Mouse (Mus musculus): ENCODE results near the gene Gm11627. TPM values are rescaled to one million over a fixed set of nuclear protein-coding genes. Genes with fewer than 3 reads are reported as not detected.
"Not testable (repeated sequence)": the region's sequence is repeated elsewhere in the genome, so short reads cannot be mapped to it uniquely, and the experiment has no call there.

The Gm11627 gene
- polyA plus RNA-seq, 1 experiment = 0.59 TPM

DNA sequence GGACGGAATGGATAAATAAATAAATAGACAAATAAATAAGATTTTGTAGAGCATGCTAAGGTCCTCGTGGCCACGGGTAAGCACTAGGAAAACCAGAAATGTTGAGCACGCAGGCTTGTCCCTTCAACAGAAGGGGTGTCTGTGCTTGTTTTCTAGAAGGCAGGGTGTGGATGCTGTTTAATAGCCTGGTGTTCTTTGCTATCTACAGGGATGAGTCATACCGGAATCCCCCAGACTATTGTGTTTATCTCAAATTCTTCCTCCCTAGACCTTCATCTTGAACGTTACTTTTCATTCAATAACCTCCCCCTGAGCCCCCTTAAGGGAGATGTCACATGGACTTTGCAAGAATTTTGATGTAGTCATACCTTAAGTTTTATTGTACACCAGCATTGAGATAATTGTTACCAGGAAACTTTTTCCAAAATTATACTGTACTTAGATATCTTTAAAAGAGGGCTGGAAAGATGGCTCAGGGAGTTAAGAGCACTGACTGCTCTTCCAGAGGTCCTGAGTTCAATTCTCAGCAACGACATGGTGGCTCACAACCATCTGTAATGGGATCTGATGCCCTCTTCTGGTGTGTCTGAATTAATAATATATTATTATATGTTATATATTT lies 10.4 kb downstream of the Gm11627 start:
- no peaks in the 10 kb centered on the region for H3K27me3 ChIP-seq (replicated peaks; ENCODE audit: control insufficient read depth, insufficient read depth, low read length)
- no peak for TF ChIP-seq POLR2A (IDR thresholded peaks at IDR 0.05; ENCODE audit: low read depth, low read length)
- no peak for TF ChIP-seq CTCF (conservative IDR thresholded peaks at IDR 0.05; ENCODE audit: insufficient read depth, insufficient read length, low read depth, low read length)
- 74% methylated on average over 7 of the region's 7 CpGs for WGBS

DNA sequence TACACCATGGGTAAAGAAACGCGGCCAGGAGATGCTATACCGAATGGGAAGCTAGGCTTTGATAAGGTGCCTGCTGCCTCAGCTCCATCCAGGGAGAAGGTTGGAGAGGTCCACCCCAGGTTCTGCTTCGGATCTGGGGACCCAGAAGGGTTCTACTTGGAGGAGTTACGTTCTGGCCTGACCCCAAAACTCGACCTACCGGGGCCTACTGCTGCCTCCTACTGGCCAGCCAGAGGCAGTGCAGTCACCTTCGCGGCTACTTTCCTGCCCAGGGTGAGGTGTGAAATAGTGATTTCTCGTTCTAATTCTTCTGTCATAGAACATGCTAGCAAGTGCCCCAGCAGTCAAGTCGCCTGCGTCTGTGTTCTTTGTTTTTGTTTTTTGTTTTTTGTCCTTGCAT lies 11.1 kb downstream of the Gm11627 start:
- Histone ChIP-seq H3K4me1 (ENCODE audit: control insufficient read depth, insufficient read depth, low read length) (no peaks in the 10 kb centered on the region), H3K27ac (ENCODE audit: insufficient read depth, low read depth, low read length) (no peak overlapping the region), H3K4me3 (ENCODE audit: insufficient read depth, low read depth, low read length) (no peak overlapping the region), H3K36me3 (ENCODE audit: control insufficient read depth, insufficient read depth, low read length) (no peaks in the 10 kb centered on the region), H3K27me3 (replicated peaks; ENCODE audit: control insufficient read depth, insufficient read depth, low read length) (no peaks in the 10 kb centered on the region)
- TF ChIP-seq POLR2A (IDR thresholded peaks at IDR 0.05; ENCODE audit: low read depth, low read length) (no peak), CTCF (conservative IDR thresholded peaks at IDR 0.05; ENCODE audit: insufficient read depth, insufficient read length, low read depth, low read length) (peak; percentile 54)
- 79% methylated on average over 12 of the region's 12 CpGs for WGBS
- no peak for DNase-seq

More for the DNA sequence above, 10.4 kb downstream of the Gm11627 start:
- Histone ChIP-seq H3K27ac (ENCODE audit: insufficient read depth, low read depth, low read length) (no peak overlapping the region), H3K4me1 (ENCODE audit: control insufficient read depth, insufficient read depth, low read length) (no peaks in the 10 kb centered on the region; the same call in 1 of the 2 replicates), H3K4me3 (ENCODE audit: insufficient read depth, low read depth, low read length) (no peak overlapping the region), H3K36me3 (ENCODE audit: control insufficient read depth, insufficient read depth, low read length) (no peaks in the 10 kb centered on the region)
- no peak for DNase-seq

DNA sequence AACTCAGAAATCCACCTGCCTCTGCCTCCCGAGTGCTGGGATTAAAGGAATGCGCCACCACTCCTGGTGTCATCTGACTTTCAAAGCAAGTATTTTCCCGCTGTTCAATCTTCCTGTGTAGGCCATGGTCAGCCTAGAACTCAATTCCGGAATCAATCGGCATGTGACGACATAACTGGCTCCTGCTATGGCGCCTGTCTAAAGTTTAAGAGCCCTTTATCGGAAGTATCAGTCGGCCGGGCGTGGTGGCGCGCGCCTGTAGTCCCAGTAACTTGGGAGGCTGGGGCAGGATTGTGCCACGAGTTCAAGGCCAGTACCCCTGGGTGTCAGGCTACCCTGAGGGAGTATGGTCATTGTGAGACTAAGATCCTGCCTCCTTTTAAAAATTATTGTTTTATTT lies 11.5 kb downstream of the Gm11627 start:
- Histone ChIP-seq H3K4me1 (ENCODE audit: control insufficient read depth, insufficient read depth, low read length) (no peaks in the 10 kb centered on the region), H3K27me3 (replicated peaks; ENCODE audit: control insufficient read depth, insufficient read depth, low read length) (no peaks in the 10 kb centered on the region), H3K4me3 (ENCODE audit: insufficient read depth, low read depth, low read length) (no peak overlapping the region), H3K27ac (ENCODE audit: insufficient read depth, low read depth, low read length) (no peak overlapping the region), H3K36me3 (ENCODE audit: control insufficient read depth, insufficient read depth, low read length) (no peaks in the 10 kb centered on the region)
- DNase-seq = no peak
- no peak for TF ChIP-seq POLR2A (IDR thresholded peaks at IDR 0.05; ENCODE audit: low read depth, low read length)
- no peak for TF ChIP-seq CTCF (conservative IDR thresholded peaks at IDR 0.05; ENCODE audit: insufficient read depth, insufficient read length, low read depth, low read length)
- WGBS = 95% methylated on average over 15 of the region's 15 CpGs

DNA sequence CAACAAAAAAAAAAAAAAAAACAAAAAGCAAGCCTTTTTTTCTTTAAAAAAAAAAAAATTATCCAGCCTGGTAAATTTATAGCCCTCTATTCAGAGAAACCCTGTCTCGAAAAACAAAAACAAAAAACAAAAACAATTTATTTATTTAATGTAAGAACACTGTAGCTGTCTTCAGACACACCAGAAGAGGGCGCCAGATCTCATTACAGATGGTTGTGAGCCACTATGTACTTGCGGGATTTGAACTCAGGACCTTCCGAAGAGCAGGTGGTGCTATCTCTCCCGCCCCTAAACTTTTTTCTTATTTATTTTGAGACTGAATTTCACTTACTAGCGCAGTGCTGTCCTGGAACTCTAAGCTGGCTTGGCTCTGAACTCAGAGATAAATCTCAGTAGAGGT lies 12.1 kb downstream of the Gm11627 start:
- Histone ChIP-seq H3K27me3 (replicated peaks; ENCODE audit: control insufficient read depth, insufficient read depth, low read length) (no peaks in the 10 kb centered on the region), H3K4me1 (ENCODE audit: control insufficient read depth, insufficient read depth, low read length) (no peaks in the 10 kb centered on the region), H3K36me3 (ENCODE audit: control insufficient read depth, insufficient read depth, low read length) (no peaks in the 10 kb centered on the region), H3K4me3 (ENCODE audit: insufficient read depth, low read depth, low read length) (no peak overlapping the region), H3K27ac (ENCODE audit: insufficient read depth, low read depth, low read length) (no peak overlapping the region)
- no peak for DNase-seq
- WGBS = 90% methylated on average over 6 of the region's 6 CpGs
- TF ChIP-seq POLR2A (IDR thresholded peaks at IDR 0.05; ENCODE audit: low read depth, low read length) = no peak

DNA sequence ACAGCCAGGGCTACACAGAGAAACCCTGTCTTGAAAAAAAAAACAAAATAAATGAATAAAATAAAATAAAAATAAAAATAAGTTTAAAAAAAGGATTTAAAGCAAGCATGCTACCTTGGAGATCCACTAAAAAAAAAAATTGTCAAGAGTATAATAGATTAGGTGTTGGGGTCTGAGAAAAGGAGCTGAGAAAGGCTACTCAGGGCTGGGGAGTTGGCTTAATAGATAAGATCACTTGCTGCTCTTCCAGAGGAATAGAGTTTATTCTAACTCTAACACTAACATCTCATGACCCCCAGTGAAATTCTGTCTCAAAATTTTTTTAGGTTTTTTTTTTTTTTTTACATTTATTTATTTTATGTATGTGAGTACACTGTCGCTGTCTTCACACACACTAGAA lies 13.0 kb downstream of the Gm11627 start:
- H3K27me3 ChIP-seq (replicated peaks; ENCODE audit: control insufficient read depth, insufficient read depth, low read length) = no peaks in the 10 kb centered on the region
- H3K4me1 ChIP-seq (ENCODE audit: control insufficient read depth, insufficient read depth, low read length) = no peaks in the 10 kb centered on the region
- H3K27ac ChIP-seq (ENCODE audit: insufficient read depth, low read depth, low read length) = no peak overlapping the region
- TF ChIP-seq CTCF (conservative IDR thresholded peaks at IDR 0.05; ENCODE audit: insufficient read depth, insufficient read length, low read depth, low read length) (no peak), POLR2A (IDR thresholded peaks at IDR 0.05; ENCODE audit: low read depth, low read length) (no peak)
- no peaks in the 10 kb centered on the region for H3K36me3 ChIP-seq (ENCODE audit: control insufficient read depth, insufficient read depth, low read length)
- no peak for DNase-seq
- 100% methylated on average over 1 of the region's 1 CpGs for WGBS
- no peak overlapping the region for H3K4me3 ChIP-seq (ENCODE audit: insufficient read depth, low read depth, low read length)

DNA sequence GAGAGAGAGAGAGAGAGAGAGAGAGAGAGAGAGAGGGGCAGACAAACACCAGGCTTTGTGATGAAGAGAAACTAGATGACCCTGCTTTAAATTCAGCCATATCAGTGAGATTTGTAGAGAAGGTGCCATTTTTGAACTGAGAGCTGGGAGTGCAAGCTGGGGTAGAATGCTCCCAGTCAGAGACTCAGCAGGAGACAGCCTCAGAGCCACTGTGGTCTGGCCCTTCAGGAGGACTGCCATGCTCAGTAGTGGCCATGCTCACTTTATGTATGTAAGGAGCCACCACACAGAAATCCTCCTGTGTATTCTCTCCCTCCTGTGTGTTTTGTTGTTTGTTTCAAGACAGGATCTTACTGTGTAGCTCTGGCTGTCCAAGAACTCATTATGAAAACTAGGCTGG lies 13.5 kb downstream of the Gm11627 start:
- no peaks in the 10 kb centered on the region for H3K4me1 ChIP-seq (ENCODE audit: control insufficient read depth, insufficient read depth, low read length)
- H3K36me3 ChIP-seq (ENCODE audit: control insufficient read depth, insufficient read depth, low read length) = no peaks in the 10 kb centered on the region
- no peak overlapping the region for H3K27ac ChIP-seq (ENCODE audit: insufficient read depth, low read depth, low read length)
- no peaks in the 10 kb centered on the region for H3K27me3 ChIP-seq (replicated peaks; ENCODE audit: control insufficient read depth, insufficient read depth, low read length)
- DNase-seq = no peak
- TF ChIP-seq POLR2A (IDR thresholded peaks at IDR 0.05; ENCODE audit: low read depth, low read length) = no peak
- no peak for TF ChIP-seq CTCF (conservative IDR thresholded peaks at IDR 0.05; ENCODE audit: insufficient read depth, insufficient read length, low read depth, low read length)
- H3K4me3 ChIP-seq (ENCODE audit: insufficient read depth, low read depth, low read length) = no peak overlapping the region

DNA sequence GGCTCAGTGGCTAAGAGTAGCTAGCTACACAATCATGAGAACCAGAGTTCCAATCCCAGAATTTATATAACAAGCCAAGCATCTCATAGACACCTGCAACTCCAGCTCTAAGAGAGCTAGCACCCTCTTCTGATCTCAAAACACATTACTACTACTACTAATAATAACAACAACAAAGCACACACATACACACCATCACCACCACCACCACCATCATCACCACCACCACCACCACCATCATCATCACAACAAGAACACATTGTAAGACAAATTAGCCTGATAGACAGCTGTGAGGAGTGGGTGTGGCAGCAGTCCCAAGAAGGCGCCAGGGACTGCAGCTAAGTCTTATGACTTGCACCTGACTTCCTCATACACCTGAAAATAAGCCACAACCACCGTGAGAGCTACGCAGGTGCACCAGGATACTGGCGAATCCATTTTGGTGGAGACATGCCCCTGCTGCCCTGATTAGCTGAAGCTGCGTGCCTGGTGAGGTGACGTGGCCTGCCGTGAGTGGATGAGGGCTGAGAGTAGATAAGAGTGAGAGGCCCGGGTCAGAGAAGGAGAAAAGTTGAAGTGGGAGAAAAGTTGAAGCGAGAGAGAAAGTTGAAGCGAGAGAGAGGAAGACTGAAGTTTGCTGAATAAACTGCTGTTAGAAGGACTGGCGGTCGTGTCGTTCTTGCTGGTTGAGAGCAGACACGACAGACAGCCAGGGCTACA lies 14.1 kb downstream of the Gm11627 start:
- H3K27ac ChIP-seq (ENCODE audit: insufficient read depth, low read depth, low read length); H3K4me1 ChIP-seq (ENCODE audit: control insufficient read depth, insufficient read depth, low read length); H3K27me3 ChIP-seq (replicated peaks; ENCODE audit: control insufficient read depth, insufficient read depth, low read length); H3K36me3 ChIP-seq (ENCODE audit: control insufficient read depth, insufficient read depth, low read length); H3K4me3 ChIP-seq (ENCODE audit: insufficient read depth, low read depth, low read length); DNase-seq: not testable (repeated sequence)
- WGBS = 84% methylated on average over 14 of the region's 14 CpGs

Data from kidney, adult 2 months (tissue).